Mouse (Mus musculus) cerebellum, adult 11 months (tissue): Measurements from ENCODE around the gene Tcf7l1.

Experiments
- DNase-seq: peaks from one replicate; pipeline ENCODE4 v3.0.0; 2022

Tcf7l1 gene

GRCm38 (mm10) chr6:72584154-72584553 is 204.9 kb downstream of the Tcf7l1 start:
- DNase-seq = no peak

DNA sequence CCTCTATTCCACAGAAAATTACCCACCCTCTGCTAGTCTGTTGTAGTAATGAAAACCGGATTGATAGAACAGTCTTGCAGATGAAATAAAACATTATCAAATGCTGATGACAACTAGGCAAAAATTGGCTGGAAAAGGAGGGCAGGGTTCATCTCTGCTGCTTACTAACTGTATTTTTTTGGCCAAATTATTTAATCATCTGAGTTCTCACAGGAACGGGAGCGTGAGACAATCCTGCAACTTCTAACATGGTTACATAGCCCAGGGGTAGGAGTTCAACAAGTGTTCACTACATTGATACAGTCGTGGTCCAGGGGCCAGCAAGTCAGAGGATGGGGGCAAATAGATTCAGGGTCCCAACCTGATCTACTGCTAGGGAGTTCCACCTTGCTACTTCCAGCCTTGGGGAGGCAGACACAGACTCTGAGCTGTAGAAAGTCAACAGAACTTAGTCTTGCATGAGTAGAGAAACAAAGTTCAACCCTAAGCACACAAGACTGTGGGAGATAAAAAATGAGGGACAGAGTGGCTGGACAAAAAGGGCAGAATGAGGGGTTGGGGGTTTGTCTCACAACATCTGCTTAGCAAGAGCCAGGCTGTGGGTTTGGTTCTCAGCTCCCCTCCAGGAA is 205.7 kb downstream of the Tcf7l1 start:
- DNase-seq = no peak

DNA sequence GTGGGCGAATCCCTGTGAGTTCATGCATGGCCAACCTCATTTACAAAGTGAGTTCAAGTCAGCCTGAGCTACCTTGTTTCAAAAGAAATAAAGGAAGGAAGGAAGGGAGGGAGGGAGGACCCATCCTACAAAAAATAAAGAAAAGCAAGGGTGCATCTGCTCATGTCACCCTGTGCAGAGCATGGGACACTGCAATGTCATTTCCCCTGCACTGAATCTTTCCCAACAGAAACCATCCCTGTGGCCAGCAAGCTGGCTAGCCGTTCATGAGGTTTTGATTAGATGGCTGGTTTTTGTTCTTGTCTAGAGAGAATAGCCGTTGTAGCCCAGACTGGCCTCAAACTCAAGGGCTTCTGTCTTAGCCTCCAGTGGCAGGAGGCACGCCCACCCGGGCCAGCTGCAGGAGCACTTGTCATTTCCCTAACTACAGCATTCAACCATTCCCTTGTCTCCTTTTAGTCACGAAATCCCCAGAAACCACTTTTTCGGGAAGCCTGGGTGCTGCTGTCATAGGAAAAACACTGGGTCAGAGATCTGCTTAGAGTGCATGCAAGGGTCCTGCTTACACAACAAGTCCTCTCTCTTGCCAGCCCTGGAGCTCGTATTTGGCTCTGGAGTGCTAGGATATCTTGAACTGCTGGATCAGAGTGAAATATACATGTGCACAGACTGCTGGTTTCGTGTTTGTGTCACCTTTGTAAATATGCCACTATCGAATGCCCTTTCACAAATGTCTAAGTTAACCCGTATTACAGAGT is 207.2 kb downstream of the Tcf7l1 start:
- no peak for DNase-seq
